Mouse (Mus musculus) forebrain, embryonic 12.5 days (tissue): ENCODE measurements at regions not wholly inside any gene's neighbourhood (a gene's known extent, or its start where the extent isn't known, plus 50 kb on each side); places are given as distances from the start of the nearest gene placed in this dataset.

ENCODE experiments used
- ATAC-seq: fragments of 200-750 bp; cut with Nextera tagmentation; 2 replicates; pipeline ENCODE4 v1.8.0; 2017; ENCODE audit warnings: moderate TSS enrichment; ENCODE audit not compliant: low FRiP score
- H3K27ac ChIP-seq: fragments of 300-500 bp; sonication (generic); 2 replicates; pipeline ENCODE4 v1.5.1; 2016; ENCODE audit warnings: mild to moderate bottlenecking
- H3K27me3 ChIP-seq: fragments of 300-500 bp; sonication (generic); 2 replicates; pipeline ENCODE4 v1.6.1; 2016; ENCODE audit warnings: mild to moderate bottlenecking
- H3K36me3 ChIP-seq: fragments of 300-500 bp; sonication (generic); replicated peaks from 2 replicates; pipeline ENCODE4 v1.6.1; 2016; ENCODE audit warnings: mild to moderate bottlenecking
- H3K4me1 ChIP-seq: fragments of 300-500 bp; sonication (generic); 2 replicates; pipeline ENCODE4 v1.6.1; 2016
- H3K4me2 ChIP-seq: fragments of 300-500 bp; sonication (generic); 2 replicates; pipeline ENCODE4 v1.6.1; 2016; ENCODE audit warnings: mild to moderate bottlenecking, moderate library complexity
- H3K4me3 ChIP-seq: fragments of 300-500 bp; sonication (generic); replicated peaks from 2 replicates; pipeline ENCODE4 v1.5.1; 2016; ENCODE audit warnings: mild to moderate bottlenecking
- H3K9ac ChIP-seq: fragments of 300-500 bp; sonication (generic); 2 replicates; pipeline ENCODE4 v1.6.1; 2016; ENCODE audit warnings: mild to moderate bottlenecking
- H3K9me3 ChIP-seq: fragments of 300-500 bp; sonication (generic); 2 replicates; pipeline ENCODE4 v1.6.1; 2016
- WGBS: fragments of 180-500 bp; shearing (Covaris S2); methylation state at CpG from one replicate; pipeline ENCODE4 v1.1.7; 2016; 5-methylcytosine and 5-hydroxymethylcytosine counted together

DNA sequence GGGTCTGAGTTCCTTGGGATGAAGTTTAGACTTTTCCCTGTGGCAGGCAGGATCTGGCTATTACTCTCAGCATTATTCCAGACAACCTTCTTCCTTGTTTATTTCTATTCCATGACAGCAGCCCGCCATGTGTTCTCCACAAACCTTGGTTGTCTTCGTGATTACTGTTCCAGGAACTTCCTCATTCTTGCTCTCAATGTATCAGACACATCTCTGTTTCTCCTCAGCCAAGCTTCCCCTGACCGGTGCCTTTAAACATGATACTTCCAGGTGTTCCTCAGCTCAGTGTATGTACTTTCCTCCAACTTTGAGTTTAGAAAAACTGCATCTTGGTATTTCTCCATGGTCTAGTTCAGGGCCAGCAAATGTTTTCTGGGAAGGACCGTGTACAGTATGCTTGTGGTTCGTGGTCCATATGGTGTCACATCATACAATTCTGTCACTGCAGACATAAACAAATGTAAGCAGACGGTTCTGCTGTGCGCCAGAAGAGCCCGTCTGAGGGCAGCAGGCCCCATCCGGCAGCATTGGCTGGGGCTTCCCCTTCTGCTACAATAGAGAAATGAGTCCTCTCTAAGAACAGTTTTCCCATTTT is 64.2 kb downstream of the Peg10 start:
- H3K36me3 ChIP-seq: no peaks in the 10 kb centered on the region
- H3K27me3 ChIP-seq: no peaks in the 10 kb centered on the region
- no peaks in the 10 kb centered on the region for H3K4me1 ChIP-seq
- no peak for ATAC-seq
- H3K27ac ChIP-seq: no peak overlapping the region
- no peak overlapping the region for H3K4me3 ChIP-seq
- H3K9ac ChIP-seq: no peak overlapping the region
- no peaks in the 10 kb centered on the region for H3K9me3 ChIP-seq
- H3K4me2 ChIP-seq: no peak overlapping the region
- WGBS: 84% methylated on average over 9 of the region's 9 CpGs

DNA sequence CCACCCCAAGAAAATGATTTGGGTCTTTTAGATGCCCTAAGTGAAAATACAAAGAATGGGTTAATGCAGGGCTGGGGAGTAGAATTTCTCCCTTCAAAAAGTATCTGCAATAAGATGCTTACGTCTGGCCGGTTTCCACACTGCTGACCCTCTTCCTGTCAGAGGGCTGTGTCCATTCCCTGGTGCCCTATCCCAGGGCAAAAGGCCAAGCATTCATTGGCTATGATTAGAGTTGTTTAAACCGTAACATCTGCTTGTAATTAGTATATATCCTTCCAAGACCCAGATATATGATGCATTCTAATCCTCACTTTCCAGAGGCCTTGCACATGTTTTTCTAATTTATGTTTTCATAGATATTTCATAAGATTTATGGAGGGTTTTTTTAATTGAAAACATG is 66.1 kb downstream of the Peg10 start:
- no peaks in the 10 kb centered on the region for H3K36me3 ChIP-seq
- WGBS: 73% methylated on average over 3 of the region's 3 CpGs
- no peaks in the 10 kb centered on the region for H3K27me3 ChIP-seq
- no peak overlapping the region for H3K9ac ChIP-seq
- H3K4me2 ChIP-seq: no peak overlapping the region
- no peak for ATAC-seq
- H3K9me3 ChIP-seq: no peaks in the 10 kb centered on the region
- H3K4me1 ChIP-seq: no peaks in the 10 kb centered on the region
- H3K27ac ChIP-seq: no peak overlapping the region
- H3K4me3 ChIP-seq: no peak overlapping the region

DNA sequence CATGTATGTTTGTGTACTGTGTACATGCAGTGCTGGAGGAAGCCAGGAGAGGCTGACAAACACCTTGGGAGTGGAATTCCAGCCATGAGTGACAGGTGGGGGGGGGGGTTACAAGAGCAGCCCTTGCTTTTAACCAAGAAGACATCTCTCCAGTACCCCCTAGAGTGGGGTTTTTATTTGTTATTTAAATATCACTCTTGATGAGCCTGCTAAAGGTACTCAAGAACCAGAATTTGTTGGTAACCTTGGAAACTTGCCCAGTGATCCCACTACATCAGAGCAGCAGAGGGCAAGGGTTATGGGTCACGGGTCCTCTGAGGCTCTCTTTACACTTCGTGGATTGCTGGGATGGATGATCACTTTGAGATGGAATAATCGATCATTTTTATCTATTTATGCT is 69.8 kb downstream of the Peg10 start:
- H3K4me2 ChIP-seq: no peak overlapping the region
- H3K4me3 ChIP-seq: no peak overlapping the region
- no peaks in the 10 kb centered on the region for H3K27me3 ChIP-seq
- H3K36me3 ChIP-seq: no peaks in the 10 kb centered on the region
- 86% methylated on average over 3 of the region's 3 CpGs for WGBS
- H3K27ac ChIP-seq: no peak overlapping the region
- H3K9ac ChIP-seq: no peak overlapping the region
- H3K4me1 ChIP-seq: no peaks in the 10 kb centered on the region
- ATAC-seq: no peak
- H3K9me3 ChIP-seq: no peaks in the 10 kb centered on the region

DNA sequence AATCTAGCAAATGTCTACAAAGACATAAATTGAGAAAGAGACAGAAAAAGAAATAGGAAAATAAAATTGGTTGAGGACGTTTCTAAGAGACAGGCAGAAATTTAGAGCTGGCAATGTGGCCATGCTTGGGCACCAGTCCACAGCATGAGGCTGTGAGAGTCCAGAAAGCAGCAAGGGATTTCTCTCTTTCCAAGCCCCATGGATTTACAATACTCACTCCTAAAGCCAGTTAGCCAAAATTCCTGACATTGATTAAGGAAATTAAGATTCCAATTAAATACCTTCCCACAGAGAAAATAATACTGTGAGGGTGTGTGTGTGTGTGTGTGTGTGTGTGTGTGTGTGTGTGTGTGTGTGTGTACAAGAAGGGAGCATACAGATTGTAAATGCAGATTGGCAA is 61.5 kb upstream of the Ppp1r9a start:
- Histone ChIP-seq H3K9ac (no peak overlapping the region), H3K9me3 (no peaks in the 10 kb centered on the region), H3K4me1 (no peaks in the 10 kb centered on the region), H3K27me3 (no peaks in the 10 kb centered on the region), H3K36me3 (no peaks in the 10 kb centered on the region), H3K27ac (no peak overlapping the region), H3K4me2 (no peak overlapping the region), H3K4me3 (no peak overlapping the region)
- WGBS: 51% methylated on average over 1 of the region's 1 CpGs
- no peak for ATAC-seq

DNA sequence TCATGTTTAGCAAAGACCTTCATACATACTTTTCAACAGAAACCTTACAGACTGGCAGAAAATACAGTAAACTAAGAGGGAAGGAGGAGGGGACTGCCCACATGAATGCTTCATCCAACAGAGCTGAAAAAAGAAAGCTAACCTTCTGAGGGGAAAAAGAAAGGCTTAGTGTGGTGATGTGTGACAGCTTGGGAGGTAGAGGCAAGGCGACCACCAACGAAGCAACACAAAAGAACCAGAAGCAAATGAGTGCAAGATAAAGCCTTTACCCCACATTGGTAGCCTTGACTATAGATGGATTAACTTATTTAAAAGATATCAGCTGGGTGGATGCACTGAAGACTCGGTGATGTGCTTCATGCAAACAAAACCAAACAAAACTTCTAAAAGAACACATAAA is 53.0 kb upstream of the Ppp1r9a start:
- Histone ChIP-seq H3K9ac (no peak overlapping the region), H3K4me1 (peaks cover 8% of the 10 kb centered on the region), H3K27me3 (no peaks in the 10 kb centered on the region), H3K4me2 (no peak overlapping the region), H3K4me3 (no peak overlapping the region), H3K9me3 (no peaks in the 10 kb centered on the region), H3K27ac (peak overlapping the region; percentile 36; the same call in 1 of the 2 replicates), H3K36me3 (no peaks in the 10 kb centered on the region)
- ATAC-seq: peak; percentile 65
- 6% methylated on average over 3 of the region's 3 CpGs for WGBS

DNA sequence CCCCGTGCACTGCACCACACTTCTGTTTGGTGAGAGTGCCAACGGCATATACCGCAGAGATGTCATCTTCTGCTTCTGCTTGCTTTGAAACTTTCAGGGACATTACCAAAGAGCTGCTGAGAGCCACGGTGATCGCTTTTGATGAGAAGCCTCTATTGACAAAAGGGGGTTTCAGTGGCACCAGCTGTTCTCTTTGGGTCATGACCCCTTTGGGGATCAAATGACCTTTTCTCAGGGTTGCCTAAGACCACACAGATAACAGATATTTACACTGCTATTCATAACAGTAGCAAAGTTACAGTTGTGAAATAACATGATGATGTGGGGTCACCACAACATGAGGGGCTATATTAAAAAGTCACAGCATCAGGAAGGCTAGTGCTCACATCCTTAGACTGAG is 51.7 kb upstream of the Ppp1r9a start:
- no peak overlapping the region for H3K27ac ChIP-seq
- no peak overlapping the region for H3K4me2 ChIP-seq
- ATAC-seq: no peak
- peaks cover 8% of the 10 kb centered on the region for H3K4me1 ChIP-seq
- no peaks in the 10 kb centered on the region for H3K9me3 ChIP-seq
- H3K36me3 ChIP-seq: no peaks in the 10 kb centered on the region
- H3K4me3 ChIP-seq: no peak overlapping the region
- H3K9ac ChIP-seq: no peak overlapping the region
- whole genome bisulfite sequencing: 49% methylated on average over 5 of the region's 5 CpGs
- H3K27me3 ChIP-seq: no peaks in the 10 kb centered on the region
